Mouse (Mus musculus) spleen, postnatal 4 days (tissue): ENCODE measurements around the gene Fzd2.

ENCODE experiments used
- DNase-seq, 2 experiments: peaks; one replicate each; pipeline ENCODE4 v3.0.0; 2022; ENCODE audit warnings: low spot score in 2 of 2

Gene Fzd2

GRCm38 (mm10) chr11:102619449-102619848 is 15.3 kb downstream of the Fzd2 start:
- no peak for DNase-seq

- DNase-seq: no peak
These were observed 19.9 kb downstream of the Fzd2 start for GRCm38 (mm10) chr11:102623876-102624789.

GRCm38 (mm10) chr11:102624888-102625407 is 20.8 kb downstream of the Fzd2 start:
- DNase-seq: no peak

- no peak for DNase-seq
These were observed 23.2 kb downstream of the Fzd2 start for GRCm38 (mm10) chr11:102627171-102627931.

GRCm38 (mm10) chr11:102628529-102628928 is 24.3 kb downstream of the Fzd2 start:
- DNase-seq: no peak

GRCm38 (mm10) chr11:102629375-102629774 is 25.2 kb downstream of the Fzd2 start:
- DNase-seq: no peak

GRCm38 (mm10) chr11:102630731-102631130 is 26.5 kb downstream of the Fzd2 start:
- no peak for DNase-seq

- no peak for DNase-seq
These were observed 27.0 kb downstream of the Fzd2 start for GRCm38 (mm10) chr11:102631203-102631602.

- DNase-seq: no peak
These were observed 28.5 kb downstream of the Fzd2 start for GRCm38 (mm10) chr11:102632725-102633124.

GRCm38 (mm10) chr11:102633379-102633778 is 29.2 kb downstream of the Fzd2 start:
- DNase-seq: no peak

GRCm38 (mm10) chr11:102636887-102637286 is 32.7 kb downstream of the Fzd2 start:
- no peak for DNase-seq

- DNase-seq: no peak
These were observed 39.7 kb downstream of the Fzd2 start for GRCm38 (mm10) chr11:102643891-102644382.

- no peak for DNase-seq
These were observed 42.0 kb downstream of the Fzd2 start for GRCm38 (mm10) chr11:102646226-102646625.

- DNase-seq: no peak
These were observed 43.7 kb downstream of the Fzd2 start for GRCm38 (mm10) chr11:102647885-102648284.

- DNase-seq: peak; percentile 41 to 79
These were observed 47.2 kb downstream of the Fzd2 start for GRCm38 (mm10) chr11:102651381-102651780.

- DNase-seq: no peak
These were observed 48.6 kb downstream of the Fzd2 start for GRCm38 (mm10) chr11:102652844-102653243.

GRCm38 (mm10) chr11:102655888-102656287 is 51.7 kb downstream of the Fzd2 start:
- DNase-seq: no peak

- DNase-seq: no peak
These were observed 52.2 kb downstream of the Fzd2 start for GRCm38 (mm10) chr11:102656326-102656926.

- DNase-seq: no peak
These were observed 52.7 kb downstream of the Fzd2 start for GRCm38 (mm10) chr11:102656931-102657330.
